Comparison of ENCODE assay signal across 8 mouse cellular contexts in the genomic region with DNA sequence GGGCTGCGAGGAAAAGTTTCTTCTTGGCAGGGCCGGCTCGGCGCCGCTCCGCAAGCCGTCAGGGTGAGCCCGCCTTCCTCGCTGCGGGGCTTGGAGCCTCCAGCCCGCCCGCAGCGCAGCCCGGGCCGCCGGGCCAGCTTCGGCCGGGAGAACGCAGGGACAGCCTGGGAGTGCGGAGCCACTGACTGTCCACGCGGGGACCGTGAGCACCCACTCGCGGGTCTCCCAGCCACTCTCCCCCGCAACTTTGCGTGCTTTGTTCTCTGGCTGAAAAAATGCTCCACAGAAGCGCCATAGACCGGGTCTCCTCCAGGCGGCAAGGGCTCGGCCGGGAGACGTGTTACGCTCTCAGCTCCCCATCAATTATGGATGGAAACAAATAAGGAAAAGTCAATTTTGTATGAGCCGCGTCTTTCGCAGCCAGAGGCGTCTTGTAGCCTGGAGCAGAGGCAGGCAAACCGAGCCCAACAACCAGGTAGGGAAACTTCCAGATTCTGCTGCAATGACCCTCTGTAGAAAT.
DNase-seq lines count a peak whose midpoint lies in the region; ATAC-seq and TF ChIP-seq lines count a peak whose summit lies in the region.

No protein-coding gene starts in this region.

- no peaks in the 10 kb centered on the region; the same call in none of the 2 replicates for H3K4me1 ChIP-seq in liver, adult 2 months (ENCODE audit: control insufficient read depth, insufficient read depth, low read length)
- H3K4me1 ChIP-seq in hindbrain, embryonic 15.5 days (replicated peaks): peaks cover 58% of the 10 kb centered on the region
- peaks cover 42% of the 10 kb centered on the region for H3K4me1 ChIP-seq in midbrain, embryonic 13.5 days (replicated peaks)

- peak overlapping the region; percentile 92 for H3K9ac ChIP-seq in liver, adult 2 months (ENCODE audit: low read depth, low read length)
- peak overlapping the region; percentile 90 for H3K9ac ChIP-seq in hindbrain, embryonic 15.5 days
- peak overlapping the region; percentile 76 for H3K9ac ChIP-seq in midbrain, embryonic 13.5 days (replicated peaks)

- no peak; the same call in 1 of the 2 replicates for ATAC-seq in hindbrain, embryonic 15.5 days (ENCODE audit: low FRiP score, low read depth)
- peak; percentile 71 for ATAC-seq in midbrain, embryonic 13.5 days
- ATAC-seq in granulocyte monocyte progenitor cell, adult 5-6 weeks (replicated peaks; ENCODE audit: poor library complexity, severe bottlenecking): no peak; the same call in 1 of the 2 replicates

- peak overlapping the region; percentile 77 for H3K27ac ChIP-seq in liver, adult 2 months (replicated peaks; ENCODE audit: insufficient read depth, low read depth, low read length)
- H3K27ac ChIP-seq in hindbrain, embryonic 15.5 days (replicated peaks): peak overlapping the region; percentile 95
- peak overlapping the region; percentile 87 for H3K27ac ChIP-seq in midbrain, embryonic 13.5 days

- H3K4me2 ChIP-seq in hindbrain, embryonic 15.5 days: peak overlapping the region; percentile 83
- H3K4me2 ChIP-seq in midbrain, embryonic 13.5 days (replicated peaks): peak overlapping the region; percentile 81

- H3K27me3 ChIP-seq in liver, adult 2 months (ENCODE audit: control insufficient read depth, insufficient read depth, low read length): no peaks in the 10 kb centered on the region
- H3K27me3 ChIP-seq in hindbrain, embryonic 15.5 days: no peaks in the 10 kb centered on the region
- H3K27me3 ChIP-seq in midbrain, embryonic 13.5 days: peaks cover 25% of the 10 kb centered on the region

- H3K4me3 ChIP-seq in liver, adult 2 months (ENCODE audit: insufficient read depth, low read depth, low read length): peak overlapping the region; percentile 72
- peak overlapping the region; percentile 68 for H3K4me3 ChIP-seq in hindbrain, embryonic 15.5 days
- peak overlapping the region; percentile 73 for H3K4me3 ChIP-seq in midbrain, embryonic 13.5 days (replicated peaks)

- H3K79me2 ChIP-seq in liver, adult 2 months (ENCODE audit: control insufficient read depth, insufficient read depth, low read length): 0 out of 2 replicates have a peak, but pooled peaks cover 3% of the 10 kb centered on the region

- DNase-seq in liver, adult 2 months (ENCODE audit: extremely low read depth, low read depth, low spot score): no peak
- no peak for DNase-seq in liver
- peak; percentile 67 for DNase-seq in embryo, embryonic 11 days
- no peak for DNase-seq in thymus, postnatal 0 days (ENCODE audit: low spot score)
- DNase-seq in layer of hippocampus, adult 9-11 months: no peak

- peak; percentile 57; the same call in 1 of the 2 replicates for TF ChIP-seq POLR2A in liver, adult 2 months (IDR thresholded peaks at IDR 0.05; ENCODE audit: extremely low read depth, insufficient read depth, low read length)

- under 1% methylated on average over 39 of the region's 39 CpGs for whole genome bisulfite sequencing in liver, adult 2 months
- 0% methylated on average over 39 of the region's 39 CpGs for WGBS in hindbrain, embryonic 15.5 days
- WGBS in midbrain, embryonic 13.5 days: under 1% methylated on average over 39 of the region's 39 CpGs

- H3K36me3 ChIP-seq in liver, adult 2 months (ENCODE audit: control insufficient read depth, insufficient read depth, low read length): no peaks in the 10 kb centered on the region
- H3K36me3 ChIP-seq in hindbrain, embryonic 15.5 days: no peaks in the 10 kb centered on the region
- no peaks in the 10 kb centered on the region for H3K36me3 ChIP-seq in midbrain, embryonic 13.5 days

- H3K9me3 ChIP-seq in hindbrain, embryonic 15.5 days: no peaks in the 10 kb centered on the region
- H3K9me3 ChIP-seq in midbrain, embryonic 13.5 days: no peaks in the 10 kb centered on the region

- TF ChIP-seq CTCF in liver, adult 2 months (IDR thresholded peaks at IDR 0.05; ENCODE audit: low read depth, low read length): no peak
